ENCODE assay signal across 24 mouse cellular contexts in genomic region chr1:186457098-186457497, GRCm38 (mm10).
DNase-seq lines count a peak whose midpoint lies in the region; ATAC-seq and TF ChIP-seq lines count a peak whose summit lies in the region.
"Had no signal": no experiment of that assay in that cellular context is flagged by ENCODE, and none has a peak within 500 bp of the region (broad histone marks: within the 10 kb centered on the region; RNA-seq: fewer than 3 reads in every experiment).

No protein-coding gene starts in this region.

- H3K27me3 ChIP-seq in midbrain, embryonic 11.5 days (ENCODE audit: control insufficient read depth, insufficient read depth, low read length) = no peaks in the 10 kb centered on the region
- H3K27me3 ChIP-seq in midbrain, embryonic 14.5 days (ENCODE audit: control insufficient read depth, insufficient read depth, low read length) = no peaks in the 10 kb centered on the region
- H3K27me3 ChIP-seq: CH12.LX; embryonic facial prominence, embryonic 12.5 days; forebrain, embryonic 13.5 days; forebrain, embryonic 15.5 days; Patski had no signal

- H3K4me3 ChIP-seq in midbrain, embryonic 11.5 days (ENCODE audit: low read depth, low read length) = no peak overlapping the region
- H3K4me3 ChIP-seq in midbrain, embryonic 14.5 days (replicated peaks; ENCODE audit: low read depth, low read length) = no peak overlapping the region
- H3K4me3 ChIP-seq: embryonic facial prominence, embryonic 10.5 days; embryonic facial prominence, embryonic 12.5 days; forebrain, embryonic 13.5 days; forebrain, embryonic 15.5 days had no signal

- no peak for TF ChIP-seq CTCF in brain, embryonic 14.5 days (IDR thresholded peaks at IDR 0.05; ENCODE audit: borderline replicate concordance, extremely low read depth, insufficient read depth, insufficient read length)

- H3K4me1 ChIP-seq in midbrain, embryonic 11.5 days (ENCODE audit: control insufficient read depth, insufficient read depth, low read length) = no peaks in the 10 kb centered on the region
- no peaks in the 10 kb centered on the region for H3K4me1 ChIP-seq in midbrain, embryonic 14.5 days (ENCODE audit: control insufficient read depth, insufficient read depth, low read length)
- H3K4me1 ChIP-seq: embryonic facial prominence, embryonic 12.5 days; forebrain, embryonic 13.5 days; forebrain, embryonic 15.5 days had no signal

- TF ChIP-seq POLR2A in brain, embryonic 14.5 days (IDR thresholded peaks at IDR 0.05; ENCODE audit: borderline replicate concordance, extremely low read depth, insufficient read depth, insufficient read length, poor library complexity, severe bottlenecking) = no peak

- 80% methylated on average over 8 of the region's 8 CpGs for WGBS in midbrain, embryonic 11.5 days
- 69% methylated on average over 8 of the region's 8 CpGs for WGBS in midbrain, embryonic 14.5 days

- peak; percentile 41 for DNase-seq in midbrain, embryonic 11.5 days (ENCODE audit: low spot score, missing footprints)
- no peak for DNase-seq in midbrain, embryonic 14.5 days
- peak; percentile 16 for DNase-seq in R1 (ENCODE audit: low read depth, low spot score)
- DNase-seq in brain, embryonic 14.5 days (ENCODE audit: low read depth) = peak; percentile 12
- no peak for DNase-seq in kidney, postnatal 36 days
- DNase-seq in layer of hippocampus, postnatal 25 days (ENCODE audit: extremely low spot score in 1 of 2, low spot score in 1 of 2) = no peak
- no peak for DNase-seq in T-cell, adult 2 months (ENCODE audit: low spot score)
- DNase-seq: adrenal gland, adult 8-10 months; adrenal gland, postnatal 14 days; adrenal gland, postnatal 36 days; cerebellum, adult 11 months; cerebellum, adult 18-20 months; cerebellum, adult 8-10 months; cerebellum, adult 9-11 months; cerebellum, postnatal 25 days; forebrain, postnatal 0 days had no signal

- H3K9me3 ChIP-seq in midbrain, embryonic 11.5 days (ENCODE audit: control insufficient read depth, low read length) = no peaks in the 10 kb centered on the region; the same call in 1 of the 2 replicates
- no peaks in the 10 kb centered on the region for H3K9me3 ChIP-seq in midbrain, embryonic 14.5 days (ENCODE audit: control insufficient read depth, low read length)
- H3K9me3 ChIP-seq: embryonic facial prominence, embryonic 12.5 days; forebrain, embryonic 15.5 days had no signal

- H3K36me3 ChIP-seq in midbrain, embryonic 11.5 days (ENCODE audit: control insufficient read depth, insufficient read depth, low read length) = no peaks in the 10 kb centered on the region
- no peaks in the 10 kb centered on the region for H3K36me3 ChIP-seq in midbrain, embryonic 14.5 days (ENCODE audit: control insufficient read depth, insufficient read depth, low read length)
- H3K36me3 ChIP-seq: embryonic facial prominence, embryonic 10.5 days; embryonic facial prominence, embryonic 12.5 days; forebrain, embryonic 15.5 days; G1E had no signal

- no peak for ATAC-seq in midbrain, embryonic 11.5 days (ENCODE audit: low FRiP score)
- no peak for ATAC-seq in midbrain, embryonic 14.5 days (ENCODE audit: low FRiP score, low TSS enrichment)
- ATAC-seq: CD4-positive, CD25-positive, alpha-beta regulatory T cell, adult 4 months; forebrain, embryonic 13.5 days; forebrain, embryonic 15.5 days; forebrain, postnatal 0 days; Patski had no signal

- no peak overlapping the region for H3K27ac ChIP-seq in midbrain, embryonic 11.5 days (ENCODE audit: low read depth, low read length)
- H3K27ac ChIP-seq in midbrain, embryonic 14.5 days (replicated peaks; ENCODE audit: low read depth, low read length) = no peak overlapping the region
- H3K27ac ChIP-seq: embryonic facial prominence, embryonic 10.5 days; embryonic facial prominence, embryonic 12.5 days; forebrain, embryonic 13.5 days; forebrain, embryonic 15.5 days had no signal

- no peak overlapping the region for H3K9ac ChIP-seq in midbrain, embryonic 11.5 days (ENCODE audit: low read length)
- no peak overlapping the region for H3K9ac ChIP-seq in midbrain, embryonic 14.5 days (replicated peaks; ENCODE audit: low read length)
- H3K9ac ChIP-seq: embryonic facial prominence, embryonic 12.5 days; forebrain, embryonic 13.5 days; forebrain, embryonic 15.5 days; forebrain, postnatal 0 days had no signal

- no peak overlapping the region for H3K4me2 ChIP-seq in midbrain, embryonic 11.5 days
- no peak overlapping the region for H3K4me2 ChIP-seq in midbrain, embryonic 14.5 days (ENCODE audit: low read length)
- H3K4me2 ChIP-seq: embryonic facial prominence, embryonic 12.5 days; forebrain, embryonic 13.5 days; forebrain, embryonic 15.5 days had no signal

Comparison
In these comparisons a context has a peak if more than half of its experiments do, and no peak if none do; other contexts are left out.
1. DNase-seq: peak in midbrain, embryonic 11.5 days (single experiment), R1 (single experiment) and brain, embryonic 14.5 days (single experiment); none in midbrain, embryonic 14.5 days (single experiment), kidney, postnatal 36 days (0 of 2), layer of hippocampus, postnatal 25 days (0 of 2) and T-cell, adult 2 months (single experiment).